Mouse (Mus musculus) cortical plate, adult 2 months (tissue): ENCODE measurements around the gene Lemd1.

Source experiments
- CTCF ChIP-seq: fragments of 200-500 bp; IDR thresholded peaks from 2 replicates; pipeline ENCODE4 v1.5.1; 2011; ENCODE audit warnings: mild to moderate bottlenecking, control low read depth, low read length; ENCODE audit not compliant: insufficient read depth; ENCODE audit errors: extremely low read depth
- POLR2A ChIP-seq: fragments of 200-500 bp; IDR thresholded peaks from 2 replicates; pipeline ENCODE4 v1.6.1; 2011; ENCODE audit warnings: mild to moderate bottlenecking, low read length, control low read depth; ENCODE audit not compliant: insufficient read depth; ENCODE audit errors: extremely low read depth

GRCm38 (mm10) chr1:132186303-132186702, 4.9 kb upstream of the Lemd1 start:
- TF ChIP-seq CTCF (no peak), POLR2A (no peak)
